Mouse (Mus musculus) lung, postnatal 10 days (tissue): ENCODE results near the gene Tbx10.
"Not testable (repeated sequence)": the region's sequence is repeated elsewhere in the genome, so short reads cannot be mapped to it uniquely, and the experiment has no call there.

Source experiments
- DNase-seq: peaks from one replicate; pipeline ENCODE4 v3.0.0; 2021

Tbx10 gene

GRCm38 (mm10) chr19:4005091-4005490 is 12.5 kb downstream of the Tbx10 start:
- DNase-seq = no peak

DNA sequence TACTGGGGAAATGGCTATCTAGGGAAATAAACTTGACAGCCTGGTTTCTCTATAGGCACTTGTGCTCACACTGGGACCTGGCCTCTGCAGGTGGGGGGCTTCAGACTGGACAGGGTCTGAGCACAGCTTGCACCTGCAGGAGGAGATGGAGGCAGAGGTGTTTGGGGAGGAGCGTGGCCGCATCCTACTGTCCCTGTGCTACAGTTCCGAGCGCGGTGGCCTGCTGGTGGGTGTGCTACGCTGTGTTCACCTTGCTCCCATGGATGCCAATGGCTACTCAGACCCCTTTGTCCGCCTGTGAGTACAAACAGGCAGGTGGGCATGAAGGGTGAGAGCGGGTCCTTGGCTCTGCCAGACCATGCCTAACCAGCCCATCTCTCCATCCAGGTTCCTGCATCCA is 13.4 kb downstream of the Tbx10 start:
- no peak for DNase-seq

- no peak for DNase-seq
Observed at GRCm38 (mm10) chr19:4011086-4011485, 18.5 kb downstream of the Tbx10 start.

DNA sequence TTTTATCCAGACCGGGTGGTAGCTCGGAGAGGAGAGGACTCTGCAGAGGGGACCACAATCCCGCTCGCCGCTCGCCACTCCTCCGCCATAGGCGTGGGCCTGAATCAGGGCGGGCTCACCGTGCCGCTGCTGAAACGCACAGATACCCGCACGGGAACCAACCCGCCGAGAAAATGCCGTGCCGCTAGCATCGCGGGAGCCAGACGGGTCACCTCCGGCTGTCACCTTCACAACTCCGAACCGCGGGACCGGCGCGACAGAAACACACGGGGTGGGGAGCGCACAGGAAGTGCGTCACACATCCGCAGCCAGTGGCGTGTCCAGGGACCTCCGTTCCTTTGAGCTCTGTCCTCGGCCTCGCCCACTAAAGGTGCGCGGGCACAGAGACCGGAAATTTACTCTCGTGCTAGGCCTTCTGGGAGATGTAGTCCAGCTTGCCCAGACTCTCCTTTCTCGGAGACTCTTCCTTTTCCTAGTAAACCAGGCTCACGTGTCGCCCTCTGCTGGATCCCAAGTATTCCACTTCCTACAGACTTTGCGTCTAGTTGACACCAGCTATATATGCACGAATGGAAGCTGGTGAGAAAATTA is 20.0 kb downstream of the Tbx10 start, which contains the start of gene Ndufv1:
Ndufv1 (minus strand) TSS at position 375 of the 591 bp plus-strand sequence.
- DNase-seq = peak; percentile 99

- no peak for DNase-seq
Observed at GRCm38 (mm10) chr19:4013066-4013465, 20.5 kb downstream of the Tbx10 start.

DNA sequence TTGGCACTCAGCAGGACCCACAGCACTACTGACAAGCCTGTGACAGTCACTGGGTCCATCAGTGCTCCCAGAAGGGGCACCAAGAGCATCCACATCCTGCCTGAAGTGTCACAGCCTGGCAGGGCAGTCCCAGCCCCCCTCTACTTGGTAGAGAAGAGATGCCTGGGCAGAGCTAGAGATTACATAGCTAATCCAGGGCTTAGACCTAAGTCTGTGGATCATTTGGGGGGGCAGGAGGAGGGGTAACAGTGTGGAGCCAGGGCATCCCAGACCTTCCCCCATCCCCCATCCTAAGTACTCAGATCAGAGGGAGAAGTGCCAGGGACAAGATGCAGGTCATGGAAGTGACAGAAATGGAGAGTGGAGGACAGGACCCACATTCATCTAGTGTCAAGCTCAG is 22.2 kb downstream of the Tbx10 start:
- DNase-seq = no peak

GRCm38 (mm10) chr19:4015635-4016034 is 23.1 kb downstream of the Tbx10 start:
- no peak for DNase-seq

DNA sequence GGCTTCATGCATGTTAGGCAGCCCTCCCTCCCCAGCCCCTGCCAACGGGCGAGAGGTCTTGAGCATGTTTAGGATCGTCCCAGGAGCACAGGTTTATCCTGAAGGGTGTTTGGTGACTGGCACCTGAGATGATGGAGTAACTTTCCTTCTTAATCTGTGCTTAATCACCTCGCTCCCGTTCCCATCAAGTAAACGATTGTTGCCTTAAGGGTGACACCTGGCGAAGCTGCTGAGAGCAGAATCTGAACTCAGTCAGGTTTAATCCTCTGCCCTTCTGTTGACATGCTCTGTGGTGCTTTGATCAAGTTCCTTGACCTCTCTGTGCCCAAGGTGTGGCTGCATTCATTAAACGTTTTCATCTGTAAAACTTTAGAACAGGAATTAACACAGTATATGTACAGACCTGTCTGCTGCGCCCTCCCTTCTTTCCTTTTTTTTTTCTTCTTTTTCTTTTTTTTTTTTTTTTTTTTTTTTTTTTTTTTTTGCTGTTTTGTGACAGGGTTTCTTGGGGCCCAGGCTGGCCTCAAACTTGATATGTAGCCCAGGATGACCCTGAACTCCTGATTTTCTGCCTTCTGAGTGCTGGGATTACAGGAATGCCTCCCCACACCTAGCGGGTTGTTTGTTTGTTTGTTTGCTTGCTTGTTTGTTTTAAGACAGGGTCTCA is 25.5 kb downstream of the Tbx10 start:
- no peak for DNase-seq

DNA sequence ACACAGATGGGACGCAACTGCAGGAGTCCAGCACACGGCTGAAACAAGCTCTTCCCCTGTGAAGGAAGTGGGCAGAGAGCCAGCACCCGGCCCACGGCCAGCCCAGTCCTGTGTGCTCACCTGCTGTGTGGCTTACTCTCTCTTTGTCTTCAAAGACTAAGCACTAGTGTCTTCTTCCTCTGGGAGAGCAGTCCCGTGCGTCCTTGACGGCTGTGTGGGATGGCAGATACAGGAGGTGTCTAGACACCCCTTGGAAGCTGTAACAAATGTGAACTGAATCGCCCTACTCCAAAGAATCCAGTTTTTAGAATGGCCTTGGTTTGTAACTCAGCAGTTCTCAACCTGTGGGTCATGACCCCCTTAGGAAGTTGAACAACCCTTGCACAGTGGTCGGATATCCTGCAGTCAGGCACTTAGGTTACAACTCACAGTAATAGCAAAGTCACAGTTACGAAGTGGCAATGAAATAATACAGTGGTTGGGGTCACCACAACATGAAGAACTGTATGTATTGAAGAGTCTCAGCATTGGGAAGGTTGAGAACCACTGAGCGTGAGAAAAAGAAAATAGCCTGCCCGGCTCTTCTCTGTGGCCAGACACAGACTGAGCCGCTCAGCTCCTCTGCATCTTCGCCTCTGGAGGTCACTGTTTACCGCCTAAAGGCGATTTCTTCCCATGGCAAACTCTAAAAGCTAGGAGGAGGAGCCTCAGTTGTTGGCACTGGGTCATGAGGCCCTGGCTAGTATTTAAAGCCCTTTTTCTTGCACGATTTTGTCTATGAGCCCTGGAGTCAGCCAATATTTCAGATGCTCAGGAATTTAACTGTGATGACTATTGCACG is 26.4 kb downstream of the Tbx10 start:
- DNase-seq = peak; percentile 95

DNA sequence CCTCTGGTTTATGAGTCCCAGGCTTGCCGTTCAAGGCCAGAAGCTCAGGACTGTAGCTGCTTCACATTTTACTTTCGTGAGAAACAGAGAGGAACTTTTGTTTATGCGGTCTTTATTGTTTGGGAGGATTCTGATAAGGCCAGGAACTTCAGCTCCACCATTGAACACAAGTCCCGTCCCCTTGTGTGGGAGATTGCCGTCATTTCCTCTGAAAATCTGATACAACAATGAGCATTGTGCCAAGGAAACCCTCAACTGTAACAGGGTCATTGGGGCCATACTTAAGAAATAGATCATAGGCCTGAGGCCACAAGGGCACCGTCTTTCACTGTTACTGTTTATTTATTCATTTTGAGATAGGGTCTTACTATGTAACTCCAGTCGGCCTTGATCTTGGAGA is 30.6 kb downstream of the Tbx10 start:
- no peak for DNase-seq

DNA sequence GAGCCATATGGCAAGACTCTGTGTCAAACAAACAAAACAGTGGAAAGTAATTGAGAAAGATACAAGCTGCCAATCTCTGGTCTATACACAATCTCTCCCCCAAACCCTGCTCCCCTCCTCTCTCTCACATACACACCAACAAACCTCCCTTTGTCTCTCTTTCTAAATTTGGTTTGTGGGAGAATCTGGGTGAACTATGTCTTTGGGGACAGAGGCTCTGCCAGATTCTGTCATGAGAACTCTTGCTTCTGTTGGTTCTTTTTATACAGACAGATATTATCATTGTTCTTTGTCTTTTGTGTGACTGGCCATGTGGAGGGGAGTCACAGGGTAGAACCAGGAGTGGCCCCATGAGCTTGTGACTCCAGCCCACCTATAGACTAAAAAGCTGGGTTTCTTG is 35.0 kb downstream of the Tbx10 start:
- no peak for DNase-seq

GRCm38 (mm10) chr19:4032668-4033067 is 40.1 kb downstream of the Tbx10 start:
- no peak for DNase-seq

DNA sequence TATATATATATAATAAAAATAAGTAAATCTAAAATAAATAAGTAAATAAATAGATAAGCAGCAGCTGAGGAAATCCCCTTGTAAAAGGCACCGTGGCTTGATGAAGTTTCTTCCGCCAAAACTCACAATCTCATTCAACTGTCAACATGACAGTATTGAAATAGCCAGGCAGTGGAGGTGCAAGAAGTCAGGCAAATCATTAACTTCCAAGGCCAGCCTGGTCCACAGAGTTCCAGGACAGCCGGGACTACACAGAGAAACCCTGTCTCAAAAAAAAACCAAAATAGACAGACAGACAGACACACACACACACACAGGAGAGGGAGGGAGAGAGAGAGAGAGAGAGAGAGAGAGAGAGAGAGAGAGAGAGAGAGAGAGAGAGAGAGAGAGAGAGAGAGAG is 40.7 kb downstream of the Tbx10 start:
- no peak for DNase-seq

GRCm38 (mm10) chr19:4033742-4034141 is 41.2 kb downstream of the Tbx10 start:
- DNase-seq = no peak

DNA sequence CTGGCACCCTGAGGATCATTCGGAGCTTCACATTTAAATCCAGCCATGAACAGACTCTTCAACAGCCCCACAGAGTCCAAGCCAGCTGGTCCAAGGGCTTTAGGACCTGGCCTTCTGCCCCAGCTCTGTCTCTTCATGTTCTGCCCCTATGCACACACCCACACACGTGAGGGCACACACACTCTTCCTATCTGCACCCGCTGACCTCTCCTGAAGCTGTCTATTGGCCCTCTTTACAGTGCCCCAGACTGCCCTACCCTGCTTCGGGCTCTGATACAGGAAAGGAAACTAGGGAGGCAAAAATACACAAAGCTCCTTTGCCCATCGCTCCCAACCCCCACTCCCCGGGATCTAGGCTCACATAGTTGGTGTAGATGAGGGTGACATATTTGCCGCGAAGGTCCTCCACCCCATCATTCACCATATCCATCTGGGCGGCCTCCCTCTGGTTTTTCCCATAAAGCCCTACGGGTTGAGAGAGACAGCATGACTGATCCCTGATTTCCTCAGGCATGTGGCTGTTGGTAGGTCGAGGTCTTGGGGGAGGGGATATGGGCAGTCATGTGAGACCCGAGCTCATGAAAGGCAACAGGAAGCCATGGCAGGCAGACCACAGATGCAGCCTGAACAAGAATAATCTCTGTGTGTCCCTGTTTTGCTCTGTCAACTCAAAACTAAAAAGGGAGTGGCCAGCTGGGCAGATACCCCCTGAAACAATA is 43.9 kb downstream of the Tbx10 start:
- DNase-seq = no peak

GRCm38 (mm10) chr19:4037154-4037787 is 44.7 kb downstream of the Tbx10 start:
- not testable (repeated sequence) for DNase-seq

GRCm38 (mm10) chr19:4037788-4038232 is 45.3 kb downstream of the Tbx10 start, which contains the start of gene Gstp1:
Gene Gstp1, minus strand, starts transcription at chr19:4037985.
- DNase-seq = peak; percentile 95

DNA sequence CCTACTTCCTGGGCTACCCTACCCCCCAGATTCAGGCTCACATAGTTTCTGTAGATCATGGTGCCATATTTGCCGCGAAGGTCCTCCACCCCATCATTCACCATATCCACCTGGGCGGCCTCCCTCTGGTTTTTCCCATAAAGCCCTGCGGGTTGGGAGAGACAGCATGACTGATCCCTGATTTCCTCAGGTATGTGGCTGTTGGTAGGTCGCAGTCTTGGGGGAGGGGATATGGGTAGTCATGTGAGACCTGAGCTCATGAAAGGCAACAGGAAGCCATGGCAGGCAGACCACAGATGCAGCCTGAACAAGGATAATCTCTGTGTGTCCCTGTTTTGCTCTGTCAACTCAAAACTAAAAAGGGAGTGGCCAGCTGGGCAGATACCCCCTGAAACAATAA is 48.4 kb downstream of the Tbx10 start:
- DNase-seq = not testable (repeated sequence)

- DNase-seq = not testable (repeated sequence)
Observed at GRCm38 (mm10) chr19:4041500-4041899, 48.9 kb downstream of the Tbx10 start.

DNA sequence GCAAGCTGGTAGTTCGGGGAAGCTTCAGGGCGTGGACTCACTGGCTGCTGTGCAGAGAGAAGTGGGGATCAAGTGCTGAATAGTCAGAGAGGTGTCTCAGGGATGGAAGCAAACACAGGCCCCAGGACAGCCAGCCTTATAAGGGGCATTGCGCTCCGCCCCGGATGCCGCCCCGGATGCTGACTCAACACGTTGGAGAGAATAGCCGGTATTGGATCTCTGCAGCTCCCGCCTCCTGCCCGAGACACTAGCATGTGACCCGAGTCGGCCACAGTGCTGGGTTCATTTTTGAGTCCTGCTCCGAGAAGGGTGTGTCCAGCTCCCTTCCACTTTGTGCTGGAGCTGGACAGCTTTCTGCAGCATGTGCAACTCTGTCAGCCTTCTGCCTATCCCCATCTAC is 49.6 kb downstream of the Tbx10 start:
- DNase-seq = peak; percentile 71

GRCm38 (mm10) chr19:4044109-4044508 is 51.6 kb downstream of the Tbx10 start:
- not testable (repeated sequence) for DNase-seq
